Mouse (Mus musculus): ENCODE data around the gene Hipk4.
"Not testable (repeated sequence)": the region's sequence is repeated elsewhere in the genome, so short reads cannot be mapped to it uniquely, and the experiment has no call there.

Gene Hipk4

GRCm38 (mm10) chr7:27494659-27495367 lies 28.3 kb upstream of the Hipk4 start:
- DNase-seq (ENCODE audit: low spot score in 2 of 2): not testable (repeated sequence)

GRCm38 (mm10) chr7:27499036-27499435 lies 24.0 kb upstream of the Hipk4 start, which contains the start of gene Prx:
Gene Prx (plus strand): TSS chr7:27499324.
- DNase-seq (ENCODE audit: low spot score in 2 of 2): no peak

- DNase-seq (ENCODE audit: low spot score in 2 of 2): no peak
Measured at GRCm38 (mm10) chr7:27501620-27502019, 21.4 kb upstream of the Hipk4 start.

GRCm38 (mm10) chr7:27506765-27507370 lies 16.2 kb upstream of the Hipk4 start:
- no peak for DNase-seq (ENCODE audit: low spot score in 2 of 2)

GRCm38 (mm10) chr7:27507711-27508647 lies 15.1 kb upstream of the Hipk4 start:
- DNase-seq (ENCODE audit: low spot score in 2 of 2): peak; percentile 99 to 100

GRCm38 (mm10) chr7:27508648-27509005 lies 14.4 kb upstream of the Hipk4 start:
- DNase-seq (ENCODE audit: low spot score in 2 of 2): peak in 1 of 2 experiments; percentile 38

GRCm38 (mm10) chr7:27510809-27511208 lies 12.3 kb upstream of the Hipk4 start:
- DNase-seq (ENCODE audit: low spot score in 2 of 2): no peak

- DNase-seq (ENCODE audit: low spot score in 2 of 2): no peak
Measured at GRCm38 (mm10) chr7:27514961-27515360, 8.1 kb upstream of the Hipk4 start.

GRCm38 (mm10) chr7:27518314-27518713 lies 4.8 kb upstream of the Hipk4 start:
- no peak for DNase-seq (ENCODE audit: low spot score in 2 of 2)

GRCm38 (mm10) chr7:27520104-27520503 lies 3.0 kb upstream of the Hipk4 start:
- no peak for DNase-seq (ENCODE audit: low spot score in 2 of 2)

GRCm38 (mm10) chr7:27520599-27520998 lies 2.5 kb upstream of the Hipk4 start:
- peak; percentile 19 to 37 for DNase-seq (ENCODE audit: low spot score in 2 of 2)

- no peak for DNase-seq (ENCODE audit: low spot score in 2 of 2)
Measured at GRCm38 (mm10) chr7:27523805-27524204, 738 bp downstream of the Hipk4 start.

- DNase-seq (ENCODE audit: low spot score in 2 of 2): peak; percentile 57 to 59
Measured at GRCm38 (mm10) chr7:27526039-27526827, 3.2 kb downstream of the Hipk4 start.

GRCm38 (mm10) chr7:27529070-27529469 lies 6.0 kb downstream of the Hipk4 start:
- no peak for DNase-seq (ENCODE audit: low spot score in 2 of 2)

GRCm38 (mm10) chr7:27530937-27531336 lies 7.9 kb downstream of the Hipk4 start:
- DNase-seq (ENCODE audit: low spot score in 2 of 2): no peak

- DNase-seq (ENCODE audit: low spot score in 2 of 2): no peak
Measured at GRCm38 (mm10) chr7:27531707-27532106, 8.6 kb downstream of the Hipk4 start.

GRCm38 (mm10) chr7:27532480-27533050 lies 9.5 kb downstream of the Hipk4 start:
- DNase-seq (ENCODE audit: low spot score in 2 of 2): no peak

- DNase-seq (ENCODE audit: low spot score in 2 of 2): no peak
Measured at GRCm38 (mm10) chr7:27535386-27535785, 12.3 kb downstream of the Hipk4 start.

- DNase-seq (ENCODE audit: low spot score in 2 of 2): no peak
Measured at GRCm38 (mm10) chr7:27536618-27537017, 13.6 kb downstream of the Hipk4 start.

- DNase-seq (ENCODE audit: low spot score in 2 of 2): no peak
Measured at GRCm38 (mm10) chr7:27537998-27538397, 14.9 kb downstream of the Hipk4 start.

- DNase-seq (ENCODE audit: low spot score in 2 of 2): no peak
Measured at GRCm38 (mm10) chr7:27538797-27539196, 15.7 kb downstream of the Hipk4 start.
